Mouse (Mus musculus) heart, postnatal 0 days (tissue): ENCODE results near the gene Rbm6. TPM values are rescaled to one million over a fixed set of nuclear protein-coding genes. Genes with fewer than 3 reads are reported as not detected.
A peak's percentile ranks its signal among the peaks of the same experiment; 100 is the strongest.

Source experiments
- ATAC-seq: fragments of 200-750 bp; cut with Nextera tagmentation; 2 replicates; pipeline ENCODE4 v1.8.0; 2017; ENCODE audit warnings: low read depth, moderate number of reproducible peaks, moderate library complexity; ENCODE audit not compliant: insufficient read depth
- DNase-seq: peaks from one replicate; pipeline ENCODE4 v3.0.0-alpha.2; 2016; ENCODE audit warnings: low spot score
- H3K27ac ChIP-seq: fragments of 300-500 bp; sonication (generic); 2 replicates; pipeline ENCODE4 v1.5.1; 2014; ENCODE audit warnings: low read depth, mild to moderate bottlenecking
- H3K27me3 ChIP-seq: fragments of 300-500 bp; sonication (generic); 2 replicates; pipeline ENCODE4 v1.6.1; 2014; ENCODE audit warnings: low read length, mixed read lengths; ENCODE audit not compliant: control insufficient read depth, insufficient read depth
- H3K36me3 ChIP-seq: fragments of 300-500 bp; sonication (generic); replicated peaks from 2 replicates; pipeline ENCODE4 v1.6.1; 2014; ENCODE audit warnings: low read length, mixed read lengths; ENCODE audit not compliant: control insufficient read depth, insufficient read depth
- H3K4me1 ChIP-seq: fragments of 300-500 bp; sonication (generic); 2 replicates; pipeline ENCODE4 v1.6.1; 2014; ENCODE audit warnings: antibody characterized with exemption; ENCODE audit not compliant: control insufficient read depth, insufficient read depth
- H3K4me2 ChIP-seq: fragments of 300-500 bp; sonication (generic); 2 replicates; pipeline ENCODE4 v1.6.1; 2014; ENCODE audit warnings: low read depth, mild to moderate bottlenecking, low read length, moderate library complexity
- H3K4me3 ChIP-seq: fragments of 300-500 bp; sonication (generic); 2 replicates; pipeline ENCODE4 v1.5.1; 2014; ENCODE audit warnings: low read depth, low read length
- H3K9ac ChIP-seq: fragments of 300-500 bp; sonication (generic); replicated peaks from 2 replicates; pipeline ENCODE4 v1.6.1; 2014; ENCODE audit warnings: low read depth, low read length, mixed read lengths
- H3K9me3 ChIP-seq: fragments of 300-500 bp; sonication (generic); replicated peaks from 2 replicates; pipeline ENCODE4 v1.6.1; 2016; ENCODE audit warnings: low read length; ENCODE audit not compliant: control insufficient read depth
- CTCF ChIP-seq: IDR thresholded peaks from 2 replicates; pipeline ENCODE4 v1.5.1; 2016; ENCODE audit warnings: antibody characterized with exemption, control low read depth, low read depth
- EP300 ChIP-seq: IDR thresholded peaks from 2 replicates; pipeline ENCODE4 v1.6.1; 2016; ENCODE audit warnings: antibody characterized with exemption, low read depth
- WGBS: fragments of 180-500 bp; shearing (Covaris S2); extraction: QIAGEN DNeasy Blood & Tissue Kit; methylation state at CpG from one replicate; pipeline ENCODE4 v1.1.7; 2014; 5-methylcytosine and 5-hydroxymethylcytosine counted together
- polyA plus RNA-seq: library from polyadenylated mRNA; unstranded; fragments of >200 nt; fragmentation: Nextera tagmentation; extraction: Ambion mirVana; gene quantifications from 2 replicates; pipeline ENCODE4 v1.2.1, GENCODE M21; 2015
- total RNA-seq: library from RNA; depleted of rRNA; stranded (reverse); fragments of >200 nt; gene quantifications from 2 replicates; pipeline ENCODE4 v1.2.3, GENCODE M21; 2014; ENCODE audit warnings: low replicate concordance

The Rbm6 gene
- total and polyA plus RNA-seq, 2 experiments from 2014 or later = 28.3 to 35.1 TPM

DNA sequence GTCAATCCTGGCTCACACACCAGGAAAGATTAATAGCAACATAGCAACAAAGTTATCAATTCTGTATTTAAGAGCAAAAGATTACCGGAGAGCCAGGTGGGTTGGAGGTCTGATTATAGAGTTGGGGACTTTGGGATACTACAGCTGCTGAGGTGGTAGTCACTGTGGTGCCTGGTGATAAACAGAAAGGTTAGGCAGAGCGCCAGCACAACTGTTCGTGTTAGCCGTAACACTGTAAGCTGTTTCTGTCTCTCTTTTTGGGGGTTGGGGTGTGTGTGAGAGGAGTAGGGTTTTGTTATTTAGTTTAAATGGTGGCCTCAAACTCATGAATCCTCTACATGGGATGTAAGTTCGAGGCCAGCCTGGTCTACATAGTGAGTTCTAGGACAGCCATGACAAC, 122.7 kb downstream of the Rbm6 start:
- Histone ChIP-seq H3K27me3 (no peaks in the 10 kb centered on the region), H3K9me3 (no peaks in the 10 kb centered on the region), H3K4me2 (no peak overlapping the region), H3K36me3 (peaks cover 95% of the 10 kb centered on the region), H3K4me3 (no peak overlapping the region), H3K27ac (no peak overlapping the region), H3K9ac (no peak overlapping the region), H3K4me1 (no peaks in the 10 kb centered on the region)
- 66% methylated on average over 5 of the region's 5 CpGs for WGBS
- no peak for DNase-seq
- ATAC-seq = no peak
- no peak for TF ChIP-seq CTCF
- no peak for TF ChIP-seq EP300

DNA sequence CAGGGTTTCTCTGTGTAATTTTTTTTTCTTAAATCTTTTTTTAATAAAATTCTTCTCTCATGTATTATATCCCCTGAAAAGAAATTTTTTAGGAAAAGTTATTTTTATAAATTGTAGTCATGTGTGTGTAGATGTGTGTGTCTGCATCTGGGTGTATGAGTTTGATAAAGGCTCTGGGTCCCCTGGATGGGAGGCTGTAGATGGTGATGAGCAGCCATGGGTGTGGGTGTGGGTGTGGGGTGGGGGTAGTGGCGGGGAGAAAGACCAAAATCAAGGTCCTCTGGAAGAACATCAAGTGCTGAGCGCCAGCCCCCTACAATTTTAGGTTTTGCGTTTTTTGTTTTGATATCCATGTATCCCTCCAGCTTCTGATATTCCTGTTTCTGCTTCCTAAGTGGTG, 125.0 kb downstream of the Rbm6 start:
- no peak for TF ChIP-seq EP300
- no peak for TF ChIP-seq CTCF
- peaks cover 97% of the 10 kb centered on the region for H3K36me3 ChIP-seq
- H3K27ac ChIP-seq = no peak overlapping the region
- no peak for DNase-seq
- no peaks in the 10 kb centered on the region for H3K9me3 ChIP-seq
- no peaks in the 10 kb centered on the region for H3K4me1 ChIP-seq
- no peaks in the 10 kb centered on the region for H3K27me3 ChIP-seq
- ATAC-seq = no peak
- WGBS = 98% methylated on average over 3 of the region's 3 CpGs
- no peak overlapping the region for H3K4me3 ChIP-seq
- no peak overlapping the region for H3K9ac ChIP-seq
- no peak overlapping the region for H3K4me2 ChIP-seq

DNA sequence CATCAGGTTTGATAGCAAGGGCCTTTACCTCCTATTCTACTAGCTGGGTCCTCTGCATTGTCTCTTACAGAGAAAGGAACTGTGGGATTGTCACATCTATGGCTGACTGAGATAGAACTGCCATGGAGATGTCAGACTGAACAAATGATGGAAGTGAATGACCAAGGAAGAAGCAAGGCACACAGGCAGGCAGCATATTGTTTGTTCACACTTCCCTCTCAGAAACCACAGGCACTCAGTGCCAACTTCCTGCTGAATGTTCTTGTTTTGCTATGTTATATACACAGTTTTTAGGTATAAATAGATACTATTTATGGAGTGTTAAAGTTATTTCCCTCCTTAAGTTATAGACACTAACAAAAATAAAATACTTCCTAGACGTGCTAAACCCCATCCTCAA, 125.7 kb downstream of the Rbm6 start:
- Histone ChIP-seq H3K27ac (no peak overlapping the region), H3K4me3 (no peak overlapping the region), H3K9ac (no peak overlapping the region), H3K4me2 (no peak overlapping the region), H3K27me3 (no peaks in the 10 kb centered on the region), H3K4me1 (no peaks in the 10 kb centered on the region), H3K36me3 (peaks cover 98% of the 10 kb centered on the region), H3K9me3 (no peaks in the 10 kb centered on the region)
- TF ChIP-seq CTCF = no peak
- TF ChIP-seq EP300 = no peak
- 91% methylated on average over 1 of the region's 1 CpGs for WGBS
- no peak for ATAC-seq
- no peak for DNase-seq

DNA sequence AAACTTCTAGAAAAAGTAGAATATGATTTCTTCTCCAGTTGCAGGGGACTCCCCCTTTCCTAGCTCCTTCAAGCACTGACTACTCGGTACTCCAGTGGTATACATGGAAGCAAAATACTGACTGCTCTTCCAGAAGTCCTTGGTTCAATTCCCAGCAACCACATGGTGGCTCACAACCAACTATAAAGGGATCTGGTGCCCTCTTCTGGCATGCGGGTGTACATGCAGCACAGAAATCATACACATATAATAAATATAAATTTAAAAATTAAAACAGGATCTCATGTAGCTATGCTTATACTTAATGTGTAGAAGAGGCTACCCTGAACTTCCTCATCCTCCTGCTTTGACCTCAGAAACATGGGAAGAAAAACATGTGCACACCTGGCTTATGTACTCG, 126.4 kb downstream of the Rbm6 start:
- 0 out of 2 replicates have a peak, but pooled peaks have one; percentile 10 for TF ChIP-seq CTCF
- no peak for TF ChIP-seq EP300
- no peaks in the 10 kb centered on the region for H3K27me3 ChIP-seq
- peaks cover 98% of the 10 kb centered on the region for H3K36me3 ChIP-seq
- no peak for DNase-seq
- 92% methylated on average over 3 of the region's 3 CpGs for WGBS
- ATAC-seq = no peak
- H3K9me3 ChIP-seq = no peaks in the 10 kb centered on the region
- H3K4me1 ChIP-seq = no peaks in the 10 kb centered on the region
- no peak overlapping the region for H3K27ac ChIP-seq
- no peak overlapping the region for H3K4me2 ChIP-seq
- H3K4me3 ChIP-seq = no peak overlapping the region
- no peak overlapping the region for H3K9ac ChIP-seq

DNA sequence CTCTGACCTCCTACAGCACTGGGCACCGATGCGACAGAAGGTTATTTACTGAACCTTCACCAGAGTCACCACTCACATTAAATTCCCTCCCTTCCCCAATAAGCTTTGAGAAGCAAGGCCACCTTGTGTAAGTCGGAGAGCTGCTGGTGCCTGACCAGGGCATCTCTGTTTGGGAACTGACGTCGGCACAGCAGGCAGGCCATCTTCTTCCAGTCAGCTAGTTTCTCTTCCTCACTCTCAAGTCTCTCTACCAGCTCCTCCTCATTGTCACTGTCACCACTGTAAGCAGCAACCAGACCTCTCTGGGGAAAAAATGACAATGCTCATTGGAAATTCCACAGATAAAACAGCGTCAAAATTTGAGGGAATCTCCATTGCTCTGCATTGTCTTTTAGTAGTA, 129.0 kb downstream of the Rbm6 start:
- TF ChIP-seq CTCF = no peak
- TF ChIP-seq EP300 = no peak
- Histone ChIP-seq H3K36me3 (peaks cover 98% of the 10 kb centered on the region), H3K27ac (no peak overlapping the region), H3K9ac (no peak overlapping the region), H3K4me2 (no peak overlapping the region), H3K9me3 (no peaks in the 10 kb centered on the region), H3K27me3 (no peaks in the 10 kb centered on the region), H3K4me3 (no peak overlapping the region), H3K4me1 (no peaks in the 10 kb centered on the region)
- ATAC-seq (no peak), DNase-seq (no peak)
- WGBS = 89% methylated on average over 6 of the region's 6 CpGs

DNA sequence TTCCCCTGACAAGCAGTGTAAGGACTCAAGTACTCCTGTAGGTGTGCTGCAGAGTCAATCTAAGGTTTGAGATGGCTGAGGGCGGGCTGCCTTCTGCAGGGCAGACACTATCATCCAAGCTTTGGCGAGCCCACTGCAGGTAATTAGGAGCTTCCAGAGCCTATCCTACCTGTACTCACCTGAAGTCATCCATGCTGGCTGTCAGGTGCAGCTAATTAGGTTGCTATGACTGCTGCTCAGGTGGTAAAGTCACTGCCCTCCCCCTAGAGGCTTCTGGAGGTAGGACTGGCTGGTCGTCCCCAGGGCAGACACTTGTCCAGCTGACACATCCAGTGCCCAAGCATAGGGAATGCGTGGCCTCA, 134.2 kb downstream of the Rbm6 start:
- Histone ChIP-seq H3K36me3 (peaks cover 48% of the 10 kb centered on the region), H3K9ac (no peak overlapping the region), H3K4me1 (no peaks in the 10 kb centered on the region), H3K27ac (0 out of 2 replicates have a peak overlapping the region, but pooled peaks have one; percentile 7), H3K9me3 (no peaks in the 10 kb centered on the region), H3K4me3 (no peak overlapping the region), H3K4me2 (no peak overlapping the region), H3K27me3 (peaks cover 26% of the 10 kb centered on the region)
- peak; percentile 39 for ATAC-seq
- TF ChIP-seq EP300 (no peak), CTCF (peak; percentile 41)
- WGBS = 52% methylated on average over 4 of the region's 4 CpGs
- DNase-seq = peak; percentile 34
